Mouse (Mus musculus): Measurements from ENCODE around the gene Rrp1.

GRCm38 (mm10) chr10:78378516-78378915 is 34.3 kb downstream of the Rrp1 start:
- no peak for TF ChIP-seq CTCF (IDR thresholded peaks at IDR 0.05; ENCODE audit: borderline replicate concordance, insufficient read depth, low read depth, low read length)
- TF ChIP-seq POLR2A (IDR thresholded peaks at IDR 0.05; ENCODE audit: borderline replicate concordance, insufficient read depth, low read length), result no peak
